Mouse (Mus musculus) liver, postnatal 0 days (tissue): ENCODE measurements around the gene Vmn2r83.

Experiments used
- CTCF ChIP-seq: sonication (generic); IDR thresholded peaks from 2 replicates; pipeline ENCODE4 v1.5.1; 2016; ENCODE audit warnings: antibody characterized with exemption, low read depth
- EP300 ChIP-seq: IDR thresholded peaks from 2 replicates; pipeline ENCODE4 v1.6.1; 2016; ENCODE audit warnings: antibody characterized with exemption, low read depth, mild to moderate bottlenecking

GRCm38 (mm10) chr10:79525456-79526325, 57.2 kb downstream of the Vmn2r83 start:
- TF ChIP-seq CTCF (no peak), EP300 (no peak)
